Mouse (Mus musculus) brain, adult 2 months (tissue): Measurements from ENCODE around the gene Rbm20.
"Not testable (repeated sequence)": the region's sequence is repeated elsewhere in the genome, so short reads cannot be mapped to it uniquely, and the experiment has no call there.

ENCODE experiments used
- DNase-seq: peaks from one replicate; pipeline ENCODE4 v3.0.0; 2011; ENCODE audit warnings: low read depth, low spot score

The Rbm20 gene

GRCm38 (mm10) chr19:53791751-53792720 is 114.9 kb downstream of the Rbm20 start:
- peak; percentile 47 for DNase-seq

- no peak for DNase-seq
These were observed 116.1 kb downstream of the Rbm20 start for GRCm38 (mm10) chr19:53792976-53793897.

- no peak for DNase-seq
These were observed 117.1 kb downstream of the Rbm20 start for GRCm38 (mm10) chr19:53793994-53794890.

GRCm38 (mm10) chr19:53794996-53795395 is 117.9 kb downstream of the Rbm20 start:
- DNase-seq, result no peak

- no peak for DNase-seq
These were observed 118.9 kb downstream of the Rbm20 start for GRCm38 (mm10) chr19:53796020-53796419.

GRCm38 (mm10) chr19:53797770-53798169 is 120.7 kb downstream of the Rbm20 start:
- no peak for DNase-seq

- no peak for DNase-seq
These were observed 122.8 kb downstream of the Rbm20 start for GRCm38 (mm10) chr19:53799885-53800284.

GRCm38 (mm10) chr19:53800365-53800999 is 123.4 kb downstream of the Rbm20 start:
- peak; percentile 67 for DNase-seq

GRCm38 (mm10) chr19:53801380-53801779 is 124.3 kb downstream of the Rbm20 start:
- no peak for DNase-seq

- DNase-seq, result peak; percentile 61
These were observed 124.9 kb downstream of the Rbm20 start for GRCm38 (mm10) chr19:53801789-53802683.

GRCm38 (mm10) chr19:53803954-53804353 is 126.8 kb downstream of the Rbm20 start:
- no peak for DNase-seq

- no peak for DNase-seq
These were observed 128.0 kb downstream of the Rbm20 start for GRCm38 (mm10) chr19:53805063-53805462.

GRCm38 (mm10) chr19:53806126-53806525 is 129.0 kb downstream of the Rbm20 start:
- peak; percentile 61 for DNase-seq

GRCm38 (mm10) chr19:53806526-53807275 is 129.6 kb downstream of the Rbm20 start:
- not testable (repeated sequence) for DNase-seq

- no peak for DNase-seq
These were observed 130.2 kb downstream of the Rbm20 start for GRCm38 (mm10) chr19:53807276-53807801.

- peak; percentile 80 for DNase-seq
These were observed 131.1 kb downstream of the Rbm20 start for GRCm38 (mm10) chr19:53808041-53808777.

GRCm38 (mm10) chr19:53809185-53809861 is 132.2 kb downstream of the Rbm20 start:
- peak; percentile 89 for DNase-seq
